Mouse (Mus musculus): ENCODE measurements around the gene Ech1.

The Ech1 gene

DNA sequence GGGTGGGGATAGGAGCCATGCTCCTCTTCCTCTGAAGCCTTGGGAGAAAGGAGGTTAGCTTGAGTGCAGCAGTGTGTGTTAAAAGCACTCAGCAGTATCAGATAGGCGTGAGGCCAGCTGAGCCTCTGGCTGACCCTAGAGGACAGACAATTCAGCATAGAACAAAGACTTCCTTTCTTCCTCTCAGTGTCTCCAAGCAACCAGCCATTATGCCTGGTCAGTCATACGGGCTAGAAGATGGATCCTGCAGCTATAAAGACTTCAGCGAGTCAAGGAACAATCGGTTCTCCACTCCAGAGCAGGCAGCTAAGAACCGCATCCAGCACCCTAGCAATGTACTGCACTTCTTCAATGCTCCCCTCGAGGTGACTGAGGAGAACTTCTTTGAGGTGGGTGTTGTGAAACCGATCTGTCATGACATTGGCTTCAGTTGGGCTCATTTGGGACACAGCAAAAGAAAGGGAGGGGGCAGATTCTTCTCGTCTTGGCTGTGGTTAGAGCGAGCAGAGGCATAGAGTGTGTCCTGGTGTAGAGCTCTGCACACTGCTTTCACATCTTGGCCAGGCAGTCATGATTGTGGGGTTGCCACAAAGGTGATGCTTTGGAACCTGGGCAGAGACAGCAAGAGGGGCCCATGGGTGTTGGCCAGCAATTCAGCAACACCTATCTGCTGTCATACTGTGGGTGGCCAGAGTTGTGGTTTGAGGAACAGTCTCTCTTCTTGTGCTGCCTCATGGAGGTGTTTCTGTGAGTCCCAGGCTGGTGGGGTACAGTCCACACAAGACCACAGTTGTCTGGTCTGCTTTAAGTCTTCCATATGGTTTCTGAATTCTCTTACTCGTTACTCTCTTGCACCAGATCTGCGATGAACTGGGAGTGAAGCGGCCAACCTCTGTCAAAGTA is 4.4 kb upstream of the Ech1 start:
- DNase-seq = no peak

DNA sequence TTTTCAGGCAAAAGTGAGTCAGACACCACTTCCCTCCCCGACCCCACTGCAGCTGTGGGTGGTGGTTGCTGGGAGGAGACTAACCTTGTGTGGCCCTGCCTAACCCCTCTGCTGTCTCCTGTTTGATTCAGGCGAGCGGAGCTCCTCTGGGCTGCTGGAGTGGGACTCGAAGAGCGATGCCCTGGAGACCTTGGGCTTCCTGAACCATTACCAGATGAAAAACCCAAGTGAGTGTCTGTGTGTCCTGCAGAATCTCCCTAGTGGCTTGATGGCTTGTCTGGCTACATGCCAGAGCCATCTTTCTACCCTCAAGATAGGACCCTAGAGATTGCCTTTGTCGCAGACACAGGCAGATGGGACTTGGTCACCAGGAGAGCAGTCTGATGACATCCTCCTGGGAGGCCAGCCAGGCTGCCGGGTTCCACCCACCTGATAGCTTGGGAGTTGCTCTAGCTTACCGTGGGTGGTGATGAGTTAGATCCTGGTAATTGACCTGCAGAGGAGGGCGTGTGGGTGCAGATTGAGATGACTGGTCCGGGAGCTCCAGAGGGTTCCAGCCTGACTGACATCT is 3.7 kb upstream of the Ech1 start:
- DNase-seq = peak; percentile 71 to 81

DNA sequence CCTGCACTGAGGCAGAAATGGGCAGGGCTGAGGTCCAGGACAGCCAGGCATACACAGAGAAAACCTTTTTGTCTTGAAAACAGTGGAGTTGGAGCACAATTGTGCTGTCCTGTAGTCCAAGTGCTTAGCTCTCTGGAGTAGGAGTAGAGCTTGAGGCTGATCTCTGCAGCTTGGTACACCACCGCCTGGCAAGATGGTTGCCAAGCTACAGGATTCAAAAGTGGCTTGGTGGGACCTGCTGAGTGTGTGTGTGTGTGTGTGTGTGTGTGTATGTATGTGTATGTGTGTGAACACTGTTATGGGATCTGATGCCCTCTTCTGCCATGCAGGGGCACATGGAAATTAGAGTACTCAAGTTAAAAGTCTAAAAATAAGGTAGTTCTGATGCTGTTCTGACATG is 2.5 kb upstream of the Ech1 start:
- no peak for DNase-seq

DNA sequence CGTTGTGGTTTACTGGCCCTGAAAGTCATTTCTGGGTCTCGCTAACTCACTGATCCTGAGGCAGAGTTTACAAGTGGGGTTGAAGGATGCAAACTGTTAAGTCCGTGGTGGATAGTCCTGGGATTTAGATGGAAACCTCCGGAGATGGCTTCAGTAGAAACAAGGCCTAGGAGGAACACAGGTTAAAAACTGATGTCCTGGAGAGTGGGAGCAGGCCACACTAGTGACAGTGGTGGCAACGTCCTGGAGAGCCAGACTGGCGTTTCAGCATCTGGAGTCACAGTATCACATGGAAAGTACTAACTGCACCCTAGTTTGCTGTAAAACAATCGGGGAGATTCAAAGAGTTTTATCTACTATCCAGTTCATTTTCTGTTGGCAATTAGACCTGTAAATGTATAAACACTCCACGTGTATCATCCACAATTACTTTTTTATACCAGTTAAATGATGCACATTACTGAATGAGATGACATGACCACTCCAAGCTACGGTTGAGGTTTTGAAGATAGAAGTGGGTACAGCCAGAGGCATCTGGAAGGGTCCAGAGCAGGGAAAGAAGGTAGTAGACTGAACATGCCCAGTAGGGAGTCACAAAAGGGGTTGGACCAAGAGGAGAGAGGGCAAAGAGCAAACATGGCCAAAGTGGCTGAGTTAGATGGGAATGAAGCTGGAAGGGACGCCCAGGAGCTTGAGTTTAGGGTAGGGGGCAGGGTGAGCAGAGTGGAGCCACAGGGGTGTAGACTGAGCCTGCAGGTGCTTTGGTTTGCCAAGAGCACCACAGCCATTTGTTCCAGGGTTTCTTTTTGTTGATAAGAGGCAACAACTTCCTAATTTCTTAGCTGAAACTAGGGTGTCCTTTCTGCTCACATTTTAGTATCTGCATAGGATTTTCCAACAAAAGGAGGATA is 1.8 kb upstream of the Ech1 start:
- DNase-seq = no peak

DNA sequence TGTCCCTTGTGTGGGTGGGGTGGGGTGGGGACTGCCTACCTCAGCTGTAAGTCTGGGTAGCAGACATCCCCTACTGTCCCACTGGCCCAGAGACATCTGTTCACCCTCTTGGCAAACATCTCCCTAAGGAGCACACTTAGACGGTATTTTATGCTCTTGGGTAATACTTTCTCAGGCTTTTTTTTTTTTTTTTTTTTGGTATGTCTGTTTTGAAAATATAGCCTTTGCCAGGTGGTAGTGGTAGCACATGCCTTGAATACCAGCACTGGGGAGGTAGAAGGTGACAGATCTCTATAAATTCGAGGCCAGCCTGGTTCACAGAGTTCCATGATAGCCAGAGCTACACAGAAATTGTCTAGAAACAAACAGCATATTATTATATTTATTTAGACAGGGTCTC is 1.1 kb upstream of the Ech1 start:
- DNase-seq = no peak

DNA sequence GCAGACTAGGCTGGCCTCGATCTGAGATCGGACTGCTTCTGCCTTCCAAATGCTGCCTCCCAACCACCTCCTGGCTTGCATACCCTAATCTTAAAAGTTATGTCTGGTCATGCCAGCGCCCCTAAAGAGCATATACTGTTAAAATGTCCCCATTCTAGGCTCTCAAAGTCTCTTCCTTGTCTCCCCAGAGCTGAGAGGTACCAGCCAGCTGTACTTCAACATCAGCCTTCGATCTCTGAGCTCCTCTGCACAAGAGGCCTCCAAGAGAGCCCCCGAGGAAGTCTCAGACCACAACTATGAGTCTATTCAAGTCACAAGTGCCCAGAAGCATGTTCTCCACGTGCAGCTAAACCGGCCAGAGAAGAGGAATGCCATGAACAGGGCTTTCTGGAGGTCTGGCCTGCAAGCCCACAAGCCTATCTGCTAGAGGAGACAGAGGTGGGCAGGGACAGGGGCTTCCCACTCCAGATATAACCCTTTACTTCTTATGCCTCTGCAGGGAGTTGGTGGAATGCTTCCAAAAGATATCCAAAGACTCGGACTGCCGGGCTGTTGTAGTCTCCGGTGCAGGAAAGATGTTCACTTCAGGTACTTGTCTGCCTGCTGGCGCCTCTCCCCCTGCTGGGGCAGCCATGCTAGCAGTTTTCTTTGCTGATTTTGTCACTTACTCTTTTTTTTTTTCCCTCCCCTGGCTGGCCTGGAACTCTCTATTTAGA is 827 bp downstream of the Ech1 start:
- DNase-seq = no peak

DNA sequence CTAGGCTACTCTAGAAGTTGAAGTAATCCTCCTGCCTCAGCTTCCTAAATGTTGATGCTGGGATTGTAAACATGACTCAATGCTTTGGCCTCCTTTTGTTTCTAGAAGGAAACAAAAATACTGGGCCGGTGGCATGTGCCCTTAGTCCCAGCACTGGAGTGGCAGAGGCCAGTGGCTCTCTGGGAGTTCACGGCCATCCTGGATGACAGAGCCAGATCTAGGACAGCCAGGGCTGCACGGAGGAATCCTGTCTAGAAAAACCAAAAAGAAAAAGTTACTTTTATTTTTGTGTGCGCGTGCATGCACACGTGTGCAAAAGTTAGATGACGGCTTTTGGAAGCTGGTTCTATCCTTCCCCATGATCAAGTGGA is 1.4 kb downstream of the Ech1 start:
- DNase-seq = no peak

DNA sequence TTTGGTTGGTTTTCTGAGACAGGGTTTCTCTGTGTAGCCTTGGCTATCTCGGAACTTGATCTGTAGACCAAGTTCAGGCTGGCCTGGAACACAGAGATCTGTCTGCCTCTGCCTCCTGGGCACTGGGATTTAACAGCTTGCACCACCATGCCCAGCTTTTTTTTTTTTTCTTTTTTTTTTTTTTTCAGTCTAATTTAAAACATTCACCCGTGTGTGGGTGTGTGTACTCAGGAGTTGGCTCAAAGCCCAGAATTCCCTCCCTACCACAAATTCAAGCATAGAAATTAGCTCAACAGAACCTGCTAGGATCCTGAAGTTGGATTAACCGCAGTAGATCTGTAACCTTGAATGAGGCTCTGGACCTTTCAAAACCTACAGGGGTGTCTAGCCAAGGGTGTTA is 2.3 kb downstream of the Ech1 start:
- DNase-seq = no peak

DNA sequence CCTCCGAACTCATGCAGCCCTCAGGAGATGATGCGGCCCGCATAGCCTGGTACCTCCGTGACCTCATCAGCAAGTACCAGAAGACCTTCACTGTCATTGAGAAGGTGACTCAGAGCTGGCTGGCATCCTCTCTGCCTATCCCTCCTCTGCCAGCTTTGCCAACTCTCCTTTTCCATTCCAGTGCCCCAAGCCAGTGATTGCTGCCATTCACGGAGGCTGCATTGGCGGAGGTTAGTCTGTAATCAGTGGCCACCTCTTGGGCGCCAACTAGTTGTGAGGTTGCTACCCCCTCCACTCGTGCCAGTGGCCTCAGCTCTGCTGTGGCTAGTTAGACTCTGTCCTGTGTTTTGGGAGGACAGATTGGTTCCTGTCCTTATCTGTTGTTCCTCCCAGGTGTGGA is 4.8 kb downstream of the Ech1 start:
- DNase-seq = no peak

DNA sequence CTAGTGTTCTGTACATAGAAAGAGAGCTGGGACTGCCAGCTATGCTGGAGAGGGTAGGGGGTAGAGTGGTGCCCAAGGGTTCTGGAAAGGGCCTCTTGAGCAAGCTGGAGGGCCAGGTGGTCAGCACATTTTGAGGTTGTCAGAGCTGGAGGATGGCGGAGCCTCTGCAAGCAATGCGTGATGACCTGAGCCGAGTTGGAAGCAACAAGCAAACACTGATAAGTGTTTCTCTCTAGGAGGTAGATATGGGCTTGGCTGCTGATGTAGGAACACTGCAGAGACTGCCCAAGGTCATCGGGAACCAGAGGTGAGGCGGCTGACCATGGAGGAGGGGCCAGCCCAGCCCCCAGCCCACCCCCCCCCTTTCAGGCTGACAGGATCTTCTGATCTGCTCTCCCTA is 6.0 kb downstream of the Ech1 start:
- DNase-seq = no peak

DNA sequence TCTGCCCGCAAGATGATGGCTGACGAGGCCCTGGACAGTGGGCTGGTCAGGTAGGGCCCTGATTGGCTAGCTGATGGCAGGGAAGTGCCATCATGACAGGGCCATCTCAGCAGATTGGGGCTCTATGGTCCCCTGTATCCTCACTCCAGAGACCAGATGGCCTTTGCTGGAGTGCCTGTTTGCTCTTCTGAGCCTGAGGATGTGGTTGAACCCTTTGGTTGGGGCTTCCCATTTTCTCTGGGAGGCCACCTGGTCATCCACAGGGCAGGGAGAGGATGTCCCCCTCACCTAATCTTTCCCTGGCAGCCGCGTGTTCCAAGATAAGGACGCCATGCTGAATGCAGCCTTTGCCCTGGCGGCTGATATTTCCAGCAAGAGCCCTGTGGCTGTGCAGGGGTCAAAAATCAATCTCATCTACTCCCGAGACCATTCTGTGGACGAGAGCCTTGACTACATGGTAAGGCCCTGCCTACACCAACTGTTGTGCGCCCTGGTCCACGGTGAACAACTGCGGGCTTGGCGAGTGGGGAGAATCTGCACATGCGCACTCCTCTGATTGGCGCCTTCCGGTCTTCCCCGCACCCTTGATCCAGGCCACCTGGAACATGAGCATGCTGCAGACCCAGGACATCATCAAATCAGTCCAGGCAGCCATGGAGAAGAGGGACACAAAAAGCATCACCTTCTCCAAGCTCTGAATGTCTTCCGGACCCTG is 6.6 kb downstream of the Ech1 start:
- DNase-seq = no peak

DNA sequence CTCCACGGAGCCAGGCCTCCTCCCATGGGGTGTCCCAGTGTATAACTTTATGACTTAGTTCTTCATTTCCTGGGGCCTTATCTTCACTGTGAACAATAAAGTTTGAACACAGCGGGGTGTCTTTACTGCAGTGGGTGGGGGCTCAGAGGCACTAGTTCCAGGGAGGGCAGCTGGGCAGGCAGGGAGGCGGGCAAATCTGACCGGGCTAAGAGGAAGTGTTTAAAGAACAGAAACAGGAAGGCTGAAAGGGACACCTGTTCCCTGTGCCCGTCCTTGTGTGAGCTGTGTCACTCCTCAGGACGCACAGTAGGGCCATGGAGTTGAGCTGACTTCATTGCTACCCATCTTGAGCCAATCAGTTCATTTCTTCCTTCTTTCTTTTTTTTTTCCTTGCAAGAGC is 7.1 kb downstream of the Ech1 start:
- no peak for DNase-seq

DNA sequence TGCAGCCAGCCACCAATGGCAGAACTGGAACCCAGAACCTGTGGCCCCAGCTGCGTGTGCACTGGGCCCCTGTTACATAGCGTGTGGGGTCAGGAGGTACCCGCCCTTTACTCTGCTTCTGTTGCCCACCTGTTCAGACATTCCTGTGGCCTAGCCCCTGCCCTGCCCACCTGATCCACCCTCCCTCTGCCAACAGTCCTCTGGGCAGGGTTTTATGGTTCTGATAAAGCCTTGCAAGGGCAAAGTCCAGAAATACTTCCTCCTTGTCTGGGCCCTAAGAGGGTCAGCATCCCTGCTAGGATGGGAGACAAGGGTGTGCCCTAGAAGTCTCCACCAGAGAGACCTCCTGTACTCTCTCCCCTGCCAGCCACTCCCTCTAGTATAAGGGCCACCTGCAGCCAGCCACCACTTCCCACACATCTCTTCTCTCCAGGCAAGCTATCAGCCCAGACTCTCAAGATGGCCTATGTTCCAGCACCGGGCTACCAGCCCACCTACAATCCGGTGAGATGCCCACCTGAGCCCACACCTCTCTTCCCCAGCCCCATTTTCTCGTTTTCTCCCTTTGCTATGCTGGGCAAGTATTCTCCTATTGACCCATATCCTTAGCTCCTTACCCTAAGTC is 8.8 kb downstream of the Ech1 start, which contains the start of gene Lgals4:
TSS of gene Lgals4 (plus strand) at position 132 of the 625 bp plus-strand sequence.
- DNase-seq = no peak

DNA sequence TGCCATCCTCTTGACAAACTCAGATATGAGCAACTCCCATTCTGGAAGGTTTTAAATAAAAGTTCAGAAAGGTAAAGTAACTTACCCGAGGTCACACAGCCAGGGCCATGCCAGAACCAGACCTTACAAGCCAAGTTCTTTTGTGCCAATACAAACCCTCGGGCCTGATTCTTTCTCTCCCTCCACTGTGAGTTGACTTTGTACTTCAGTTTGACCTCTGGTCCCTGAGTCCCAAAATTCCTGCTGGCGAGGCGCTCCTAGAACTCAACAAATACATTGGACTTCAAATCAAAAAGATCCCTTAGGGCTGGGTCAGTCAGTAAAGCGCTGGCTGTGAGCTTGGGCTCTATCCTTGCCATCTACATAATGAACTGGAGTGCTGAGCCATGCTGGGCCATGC is 11.9 kb downstream of the Ech1 start:
- DNase-seq = no peak

DNA sequence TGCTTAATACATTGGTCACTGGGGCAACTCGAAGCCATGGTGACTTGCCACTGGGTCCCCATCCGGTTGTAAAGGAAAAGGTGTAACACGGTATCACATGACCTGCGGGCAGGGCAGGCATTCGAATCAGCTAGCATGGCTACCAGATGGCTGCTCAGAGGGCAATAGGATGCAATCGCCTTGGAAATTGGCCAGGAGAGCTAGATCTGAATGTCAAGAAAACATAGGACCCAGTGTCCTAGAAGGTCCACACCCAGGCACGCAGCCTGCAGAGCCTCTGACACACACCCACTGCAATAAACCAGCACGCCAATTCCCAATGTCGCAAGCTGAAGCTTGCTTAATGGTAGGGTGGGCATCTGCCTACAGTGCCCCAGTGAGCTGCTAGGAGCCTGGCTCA is 13.3 kb downstream of the Ech1 start:
- no peak for DNase-seq

DNA sequence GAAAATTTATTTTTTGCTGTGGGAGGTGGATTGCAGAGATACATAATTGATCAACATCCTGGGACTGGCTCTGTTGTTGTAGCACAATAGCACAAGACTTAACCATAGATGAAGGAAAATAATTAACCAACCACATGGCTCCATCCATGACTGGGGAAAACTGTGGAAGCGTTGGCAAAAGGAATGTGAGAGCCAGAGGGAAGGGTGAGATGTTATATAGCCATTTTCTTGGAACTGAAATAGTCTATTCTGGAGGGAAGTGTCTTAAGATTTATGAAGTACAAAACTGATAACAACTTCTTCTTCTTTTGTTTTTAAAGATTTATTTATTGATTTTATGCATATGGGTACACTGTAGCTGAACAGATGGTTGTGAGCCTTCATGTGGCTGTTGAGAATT is 22.3 kb downstream of the Ech1 start:
- no peak for DNase-seq

DNA sequence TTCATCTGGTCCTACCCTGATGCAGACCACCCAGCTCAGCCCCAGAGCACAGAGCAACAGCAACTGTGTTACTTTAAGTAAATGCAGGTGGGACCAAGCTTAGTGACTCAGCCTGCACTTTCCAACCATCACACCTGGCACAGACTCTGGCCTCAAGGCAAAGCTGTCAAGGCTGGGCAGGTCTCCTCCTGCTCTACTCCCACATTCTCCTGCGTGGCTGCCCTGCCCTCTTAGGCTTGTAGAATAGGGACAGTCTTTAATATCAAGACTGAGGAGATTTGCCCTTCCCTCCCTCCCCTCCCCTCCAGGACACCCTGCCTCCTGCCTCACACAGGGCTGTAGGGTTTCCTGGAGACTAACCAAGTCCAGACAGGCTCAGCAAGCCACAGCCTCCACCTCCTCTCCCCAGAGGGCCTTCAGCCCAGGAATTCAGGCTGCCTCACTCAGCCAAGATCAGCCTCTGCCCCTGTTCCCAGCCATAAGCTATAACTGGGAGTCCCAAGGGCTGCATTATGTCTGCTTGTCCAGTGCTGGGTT is 24.8 kb downstream of the Ech1 start:
- no peak for DNase-seq

DNA sequence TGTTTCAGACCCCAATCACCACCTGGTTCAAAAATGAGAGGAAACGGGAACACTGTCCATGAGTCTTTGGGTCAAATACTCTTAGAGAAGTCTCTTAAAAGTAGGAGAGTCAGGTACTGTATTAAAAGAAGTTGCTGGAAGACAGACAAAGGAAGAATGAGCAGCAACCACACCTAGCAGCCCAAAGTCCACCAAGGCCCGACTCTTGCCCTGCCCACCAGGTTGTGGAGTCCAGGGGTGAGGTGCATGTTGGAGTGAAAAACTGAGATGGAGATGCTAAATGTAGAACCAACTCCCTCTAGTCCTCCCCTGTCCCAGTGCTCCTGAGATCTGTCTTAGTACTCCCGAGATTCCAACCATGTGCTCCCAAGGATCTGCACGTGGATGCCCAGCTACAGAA is 25.6 kb downstream of the Ech1 start:
- no peak for DNase-seq

DNA sequence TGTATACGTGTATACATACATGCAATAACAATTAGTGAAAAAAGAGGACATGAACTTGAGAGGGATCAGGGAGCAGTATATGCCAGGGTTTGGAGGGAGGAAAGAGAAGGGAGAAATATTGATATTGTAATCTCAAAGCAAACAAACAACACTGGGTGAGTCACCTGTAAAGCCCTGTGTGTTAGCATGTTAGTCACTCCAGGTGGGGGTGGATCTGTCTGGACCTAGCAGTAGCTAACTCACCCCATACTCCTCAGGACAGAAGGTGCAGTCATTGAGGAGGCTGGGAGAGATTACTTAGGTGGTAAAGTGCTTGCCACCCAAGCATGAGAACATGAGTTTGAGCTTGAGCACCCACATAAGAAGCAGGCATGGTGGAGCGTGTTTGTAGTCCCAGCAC is 34.9 kb downstream of the Ech1 start:
- no peak for DNase-seq

DNA sequence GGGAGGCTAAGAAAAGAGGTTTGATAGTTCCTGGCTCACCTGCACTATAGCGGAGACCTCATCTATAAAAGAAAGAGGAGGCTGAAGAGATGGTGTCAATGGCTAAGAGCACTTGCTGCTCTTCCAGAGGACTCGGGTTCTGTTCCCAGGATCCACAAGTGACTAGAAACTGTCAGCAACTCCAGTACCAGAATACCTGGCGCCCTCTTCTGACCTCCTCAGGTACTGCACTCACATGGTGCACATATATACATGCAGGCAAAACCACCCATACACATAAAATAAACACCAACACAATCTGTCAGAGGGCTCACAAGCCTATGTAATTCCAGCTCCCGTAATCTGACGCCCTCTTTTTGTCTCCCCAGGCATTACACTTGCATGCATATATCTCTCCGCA is 35.9 kb downstream of the Ech1 start:
- no peak for DNase-seq

DNA sequence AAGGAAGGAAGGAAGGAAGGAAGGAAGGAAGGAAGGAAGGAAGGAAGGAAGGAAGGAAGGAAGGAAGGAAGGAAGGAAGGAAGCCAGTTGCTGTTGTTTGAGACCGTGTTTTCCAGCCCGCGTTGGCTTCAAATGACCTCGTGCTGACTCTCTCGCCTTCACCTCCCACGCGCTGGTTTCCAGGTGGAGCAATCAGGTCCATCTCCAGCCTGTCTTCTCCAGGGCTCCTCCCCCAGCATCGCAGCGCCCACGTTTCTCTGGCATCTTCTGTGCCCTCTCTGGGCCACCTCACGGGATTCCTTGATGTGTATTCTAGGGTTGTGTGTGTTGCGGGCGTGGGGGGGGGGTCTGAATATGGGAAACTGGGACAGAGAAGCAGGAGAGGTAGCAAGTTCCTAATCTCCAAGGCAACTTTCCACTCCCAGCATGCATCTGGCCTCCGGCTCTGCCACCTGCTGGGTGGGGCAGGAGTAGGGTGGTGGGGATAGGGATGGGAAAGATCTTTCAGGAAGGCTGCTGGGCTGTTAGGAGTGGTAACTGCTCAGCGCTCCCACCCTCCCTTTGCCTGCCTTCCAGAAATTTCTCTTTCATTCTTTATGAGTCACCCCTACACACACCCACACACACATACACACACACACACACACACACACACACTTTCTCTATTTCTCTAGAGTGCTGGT is 37.9 kb downstream of the Ech1 start:
- DNase-seq = no peak

All from cerebellum, postnatal 36 days (tissue).